Mouse (Mus musculus) bone marrow, adult 2 months (tissue): ENCODE measurements around the gene Nrap.

Source experiments
- CTCF ChIP-seq: fragments of 200-500 bp; IDR thresholded peaks from 2 replicates; pipeline ENCODE4 v1.5.1; 2011; ENCODE audit warnings: low read length, control low read depth; ENCODE audit not compliant: control insufficient read depth, insufficient read depth
- POLR2A ChIP-seq: fragments of 200-500 bp; IDR thresholded peaks from 2 replicates; pipeline ENCODE4 v1.6.1; 2011; ENCODE audit warnings: low read depth, mild to moderate bottlenecking, control low read depth, low read length, borderline replicate concordance; ENCODE audit not compliant: control insufficient read depth

GRCm38 (mm10) chr19:56300835-56301234, 89.0 kb downstream of the Nrap start:
- TF ChIP-seq CTCF (no peak), POLR2A (no peak)
